ENCODE assay signal across 9 mouse cellular contexts in genomic region chr6:112930011-112930451, GRCm38 (mm10). TPM values are rescaled to one million over a fixed set of nuclear protein-coding genes. Genes with fewer than 3 reads are reported as not detected.
DNase-seq lines count a peak whose midpoint lies in the region; ATAC-seq and TF ChIP-seq lines count a peak whose summit lies in the region.
"Had no signal": no experiment of that assay in that cellular context is flagged by ENCODE, and none has a peak within 500 bp of the region (broad histone marks: within the 10 kb centered on the region; RNA-seq: fewer than 3 reads in every experiment).

No protein-coding gene starts in this region.

- no peaks in the 10 kb centered on the region for H3K9me3 ChIP-seq in G1E (replicated peaks)
- H3K9me3 ChIP-seq in forebrain, embryonic 14.5 days (replicated peaks; ENCODE audit: control insufficient read depth, low read length) = no peaks in the 10 kb centered on the region

- H3K9ac ChIP-seq in forebrain, embryonic 14.5 days (ENCODE audit: low read length) = peak overlapping the region; percentile 43; the same call in 1 of the 2 replicates

- peak; percentile 63 for ATAC-seq in frontal cortex, adult (ENCODE audit: low TSS enrichment)
- no peak for ATAC-seq in G1E (ENCODE audit: extremely low read depth, insufficient number of reproducible peaks, low FRiP score, poor library complexity, severe bottlenecking)
- ATAC-seq in forebrain, embryonic 14.5 days = peak; percentile 73

- no peak overlapping the region for H3K4me3 ChIP-seq in G1E (ENCODE audit: low read depth, low read length)
- H3K4me3 ChIP-seq in forebrain, embryonic 14.5 days (ENCODE audit: low read depth, low read length) = no peak overlapping the region

- no peaks in the 10 kb centered on the region for H3K36me3 ChIP-seq in G1E (replicated peaks)
- no peaks in the 10 kb centered on the region for H3K36me3 ChIP-seq in forebrain, embryonic 14.5 days (ENCODE audit: control insufficient read depth, insufficient read depth, low read length)

- no peak for TF ChIP-seq CTCF in G1E (IDR thresholded peaks at IDR 0.05; ENCODE audit: low read depth, low read length)

- no peak for DNase-seq in frontal cortex, postnatal 25 days (ENCODE audit: low spot score in 2 of 2)
- DNase-seq in G1E (ENCODE audit: low spot score) = peak; percentile 17
- DNase-seq in forebrain, embryonic 14.5 days (ENCODE audit: low spot score) = peak; percentile 84
- DNase-seq in mesoderm, embryonic 11.5 days (ENCODE audit: low read depth, low spot score) = peak; percentile 67
- no peak for DNase-seq in adrenal gland, postnatal 4 days (ENCODE audit: low spot score in 2 of 2)
- no peak for DNase-seq in cerebellum, adult 18-20 months
- no peak for DNase-seq in layer of hippocampus, postnatal 25 days (ENCODE audit: extremely low spot score in 1 of 2, low spot score in 1 of 2)
- DNase-seq: adrenal gland, adult 8-10 months had no signal

- H3K4me1 ChIP-seq in G1E (ENCODE audit: insufficient read depth, low read depth, low read length) = no peaks in the 10 kb centered on the region
- H3K4me1 ChIP-seq in forebrain, embryonic 14.5 days (ENCODE audit: control insufficient read depth, insufficient read depth, low read length) = peaks cover 61% of the 10 kb centered on the region

- 6% methylated on average over 5 of the region's 5 CpGs for WGBS in forebrain, embryonic 14.5 days

- peak overlapping the region; percentile 85 for H3K27ac ChIP-seq in forebrain, embryonic 14.5 days (ENCODE audit: low read depth, low read length)

- peak overlapping the region; percentile 44 for H3K4me2 ChIP-seq in forebrain, embryonic 14.5 days (ENCODE audit: low read length)

- no peaks in the 10 kb centered on the region for H3K27me3 ChIP-seq in G1E (ENCODE audit: insufficient read depth, low read length)
- no peaks in the 10 kb centered on the region for H3K27me3 ChIP-seq in forebrain, embryonic 14.5 days (replicated peaks; ENCODE audit: control insufficient read depth, insufficient read depth, low read length)

RNA-seq across cellular contexts. Expression of gene Srgap3, which starts 17.0 kb away (rescaled TPM):
- total RNA-seq in G1E (2014; fragmentation: Nextera tagmentation) (not detected in 2 replicates), G1E (2017) (0.05 and 0.06 TPM in 2 replicates)
- not detected in 2 replicates for polyA plus RNA-seq in G1E (2012)
- 31.4 and 46.7 TPM in 2 replicates for polyA plus RNA-seq in forebrain, embryonic 14.5 days (2014; fragmentation: Nextera tagmentation; extraction: Ambion mirVana)
- 10 to 100 TPM; 25.8 to 27.8 TPM for total RNA-seq in adrenal gland, postnatal 4 days (2021)
- total RNA-seq in layer of hippocampus, postnatal 25 days (2021) = 100 to 1,000 TPM; 241 to 270 TPM

Comparison
In these comparisons a context has a peak if more than half of its experiments do, and no peak if none do; other contexts are left out.
1. DNase-seq: peak in G1E (single experiment), forebrain, embryonic 14.5 days (single experiment) and mesoderm, embryonic 11.5 days (single experiment); none in frontal cortex, postnatal 25 days (0 of 2), adrenal gland, postnatal 4 days (0 of 2), cerebellum, adult 18-20 months (0 of 2) and layer of hippocampus, postnatal 25 days (0 of 2).
2. RNA of gene Srgap3, which starts 17.0 kb away (total RNA-seq): 241 to 270 TPM in layer of hippocampus, postnatal 25 days and 25.8 to 27.8 TPM in adrenal gland, postnatal 4 days; 0.05 to 0.06 TPM in G1E; every median in the first group is over 10 times any median in the second.